Mouse (Mus musculus) liver, embryonic 14.5 days (tissue): Measurements from ENCODE around the gene Galnt17.

Source experiments
- CTCF ChIP-seq: IDR thresholded peaks from 2 replicates; pipeline ENCODE4 v1.5.1; 2016; ENCODE audit warnings: antibody characterized with exemption, low read depth, control low read depth
- EP300 ChIP-seq: IDR thresholded peaks from 2 replicates; pipeline ENCODE4 v1.6.1; 2016; ENCODE audit warnings: antibody characterized with exemption, low read depth

DNA sequence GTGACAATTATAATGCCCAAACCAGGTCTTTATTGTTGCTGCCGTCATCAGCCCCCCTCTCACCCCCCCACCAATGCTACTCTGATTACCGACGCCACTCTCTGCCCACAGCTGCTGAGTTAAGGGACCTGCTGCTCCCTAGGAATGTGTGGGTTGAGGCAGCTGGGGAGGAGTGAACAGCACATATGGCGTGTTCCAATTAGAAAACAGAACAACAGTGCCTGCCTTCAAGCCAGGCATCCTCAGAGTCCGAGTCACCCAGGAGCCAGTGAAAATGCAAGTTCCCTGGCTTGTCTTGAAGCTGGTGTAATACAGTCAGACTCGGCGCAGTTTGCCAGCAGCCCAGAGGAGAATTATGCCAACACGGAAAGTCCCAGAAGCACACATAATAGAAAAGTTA lies 218.4 kb downstream of the Galnt17 start:
- TF ChIP-seq EP300 (no peak), CTCF (no peak)
